Mouse (Mus musculus): Measurements from ENCODE around the gene Clock.

DNA sequence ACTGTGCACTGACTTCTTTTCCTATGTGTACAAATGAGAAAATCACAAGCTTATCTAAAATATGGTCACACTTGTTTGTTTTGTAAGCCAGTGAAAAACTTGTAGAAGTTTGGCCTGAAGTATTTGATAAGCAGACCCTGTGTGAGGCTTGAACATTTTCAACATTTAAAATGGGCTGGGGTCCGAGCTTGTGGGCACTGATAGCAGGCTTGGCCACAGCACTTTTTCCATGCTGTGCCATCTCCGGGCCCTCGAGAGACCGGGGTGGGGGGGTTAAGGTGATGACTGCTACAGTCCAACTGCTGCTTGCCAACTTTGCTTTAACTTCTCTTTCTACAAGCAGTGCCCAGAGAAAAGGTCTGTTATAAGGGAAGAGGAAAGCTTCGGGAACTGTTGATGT, 96.5 kb downstream of the Clock start:
- TF ChIP-seq CTCF (IDR thresholded peaks at IDR 0.05; ENCODE audit: borderline replicate concordance, insufficient read depth, low read length) (no peak), POLR2A (IDR thresholded peaks at IDR 0.05; ENCODE audit: low read depth, low read length) (no peak)
